Mouse (Mus musculus): ENCODE results near the gene Naa40.

Gene Naa40

GRCm38 (mm10) chr19:7265478-7266191 is 24.7 kb upstream of the Naa40 start:
- DNase-seq (ENCODE audit: low spot score) = no peak

GRCm38 (mm10) chr19:7264766-7265331 is 23.9 kb upstream of the Naa40 start:
- no peak for DNase-seq (ENCODE audit: low spot score)

- peak; percentile 75 for DNase-seq (ENCODE audit: low spot score)
These were observed 23.2 kb upstream of the Naa40 start for GRCm38 (mm10) chr19:7264088-7264765.

GRCm38 (mm10) chr19:7262592-7262991 is 21.6 kb upstream of the Naa40 start:
- no peak for DNase-seq (ENCODE audit: low spot score)

- no peak for DNase-seq (ENCODE audit: low spot score)
These were observed 21.0 kb upstream of the Naa40 start for GRCm38 (mm10) chr19:7261964-7262363.

GRCm38 (mm10) chr19:7261476-7261875 is 20.5 kb upstream of the Naa40 start:
- no peak for DNase-seq (ENCODE audit: low spot score)

- DNase-seq (ENCODE audit: low spot score) = no peak
These were observed 16.9 kb upstream of the Naa40 start for GRCm38 (mm10) chr19:7257881-7258280.

- DNase-seq (ENCODE audit: low spot score) = no peak
These were observed 5.0 kb upstream of the Naa40 start for GRCm38 (mm10) chr19:7246021-7246420.

GRCm38 (mm10) chr19:7240291-7240690 is 692 bp downstream of the Naa40 start:
- DNase-seq (ENCODE audit: low spot score) = no peak

GRCm38 (mm10) chr19:7239574-7239973 is 1.4 kb downstream of the Naa40 start:
- no peak for DNase-seq (ENCODE audit: low spot score)

- DNase-seq (ENCODE audit: low spot score) = no peak
These were observed 4.2 kb downstream of the Naa40 start for GRCm38 (mm10) chr19:7236742-7237141.

- no peak for DNase-seq (ENCODE audit: low spot score)
These were observed 5.0 kb downstream of the Naa40 start for GRCm38 (mm10) chr19:7236011-7236410.

- DNase-seq (ENCODE audit: low spot score) = no peak
These were observed 5.5 kb downstream of the Naa40 start for GRCm38 (mm10) chr19:7235461-7235860.

- peak; percentile 54 for DNase-seq (ENCODE audit: low spot score)
These were observed 6.3 kb downstream of the Naa40 start for GRCm38 (mm10) chr19:7234537-7235221.

- no peak for DNase-seq (ENCODE audit: low spot score)
These were observed 14.5 kb downstream of the Naa40 start for GRCm38 (mm10) chr19:7226511-7226914.

- no peak for DNase-seq (ENCODE audit: low spot score)
These were observed 15.8 kb downstream of the Naa40 start for GRCm38 (mm10) chr19:7225096-7225690.

- no peak for DNase-seq (ENCODE audit: low spot score)
These were observed 16.7 kb downstream of the Naa40 start for GRCm38 (mm10) chr19:7224253-7224652.

- no peak for DNase-seq (ENCODE audit: low spot score)
These were observed 17.5 kb downstream of the Naa40 start for GRCm38 (mm10) chr19:7223488-7223887.

GRCm38 (mm10) chr19:7222196-7222595 is 18.8 kb downstream of the Naa40 start:
- no peak for DNase-seq (ENCODE audit: low spot score)

GRCm38 (mm10) chr19:7218753-7219152 is 22.2 kb downstream of the Naa40 start:
- no peak for DNase-seq (ENCODE audit: low spot score)

GRCm38 (mm10) chr19:7217926-7218267 is 23.1 kb downstream of the Naa40 start:
- no peak for DNase-seq (ENCODE audit: low spot score)

GRCm38 (mm10) chr19:7217162-7217925 is 23.6 kb downstream of the Naa40 start, which contains the start of gene Cox8a:
Gene Cox8a, minus strand, starts transcription at chr19:7217616.
- peak; percentile 98 for DNase-seq (ENCODE audit: low spot score)

Data from c-Kit-positive CD71-positive TER-119-positive erythroid progenitor cells, embryonic 14.5 days (primary cell).